Mouse (Mus musculus): ENCODE measurements around the gene Gm11937. TPM values are rescaled to one million over a fixed set of nuclear protein-coding genes. Genes with fewer than 3 reads are reported as not detected.

Gene Gm11937
- total and polyA plus RNA-seq, 3 experiments = not detected

- H3K36me3 ChIP-seq (ENCODE audit: control insufficient read depth in 1 of 2, insufficient read depth in 2 of 2, low read length in 2 of 2) = no peaks in the 10 kb centered on the region
- H3K9ac ChIP-seq (ENCODE audit: control insufficient read depth, low read depth, low read length, poor library complexity, severe bottlenecking) = no peak overlapping the region
- H3K27me3 ChIP-seq (ENCODE audit: control insufficient read depth in 1 of 2, insufficient read depth in 2 of 2, low read length in 2 of 2) = no peaks in the 10 kb centered on the region
- H3K27ac ChIP-seq (ENCODE audit: control insufficient read depth, low read depth, low read length) = no peak overlapping the region
- DNase-seq (ENCODE audit: low read depth, low spot score) = no peak
- H3K4me3 ChIP-seq (ENCODE audit: control insufficient read depth in 1 of 2, insufficient read depth in 1 of 2, low read depth in 2 of 2, low read length in 2 of 2) = no peak overlapping the region
- no peaks in the 10 kb centered on the region; the same call in 1 of the 2 replicates for H3K9me3 ChIP-seq (replicated peaks; ENCODE audit: insufficient read depth, low read length)
- no peaks in the 10 kb centered on the region for H3K4me1 ChIP-seq (ENCODE audit: control insufficient read depth in 1 of 2, insufficient read depth in 2 of 2, low read length in 2 of 2)
- H3K79me2 ChIP-seq (ENCODE audit: control insufficient read depth, insufficient read depth, low read length, poor library complexity) = no peaks in the 10 kb centered on the region
- TF ChIP-seq GABPA (IDR thresholded peaks at IDR 0.05; ENCODE audit: low read depth, low read length) = no peak
- TF ChIP-seq POLR2A (IDR thresholded peaks at IDR 0.05; ENCODE audit: control insufficient read depth in 1 of 2, insufficient read depth in 1 of 2, low read depth in 1 of 2, low read length in 2 of 2, poor library complexity in 1 of 2) = no peak
- TF ChIP-seq SMC3 (IDR thresholded peaks at IDR 0.05; ENCODE audit: low read depth, low read length) = no peak
- TF ChIP-seq USF1 (IDR thresholded peaks at IDR 0.05; ENCODE audit: low read depth, low read length) = no peak
- no peak for TF ChIP-seq MAFK (IDR thresholded peaks at IDR 0.05; ENCODE audit: borderline replicate concordance, low read depth, low read length)
- no peak for TF ChIP-seq NRF1 (IDR thresholded peaks at IDR 0.05; ENCODE audit: insufficient read depth, low read depth, low read length, poor library complexity, severe bottlenecking)
These were observed 27.1 kb upstream of the Gm11937 start for GRCm38 (mm10) chr11:99637086-99637485.

GRCm38 (mm10) chr11:99634653-99635134 lies 24.7 kb upstream of the Gm11937 start, which contains the start of gene Krtap4-2:
Gene Krtap4-2 (minus strand): TSS chr11:99635084.
- Histone ChIP-seq H3K9me3 (replicated peaks; ENCODE audit: insufficient read depth, low read length) (no peaks in the 10 kb centered on the region), H3K4me1 (ENCODE audit: control insufficient read depth in 1 of 2, insufficient read depth in 2 of 2, low read length in 2 of 2) (no peaks in the 10 kb centered on the region), H3K27ac (ENCODE audit: control insufficient read depth, low read depth, low read length) (no peak within 1 kb of the TSS), H3K4me3 (ENCODE audit: control insufficient read depth in 1 of 2, insufficient read depth in 1 of 2, low read depth in 2 of 2, low read length in 2 of 2) (no peak within 1 kb of the TSS), H3K9ac (ENCODE audit: control insufficient read depth, low read depth, low read length, poor library complexity, severe bottlenecking) (no peak within 1 kb of the TSS), H3K36me3 (ENCODE audit: control insufficient read depth in 1 of 2, insufficient read depth in 2 of 2, low read length in 2 of 2) (no peaks in the 10 kb centered on the region), H3K79me2 (ENCODE audit: control insufficient read depth, insufficient read depth, low read length, poor library complexity) (no peaks in the 10 kb centered on the region), H3K27me3 (ENCODE audit: control insufficient read depth in 1 of 2, insufficient read depth in 2 of 2, low read length in 2 of 2) (no peaks in the 10 kb centered on the region)
- TF ChIP-seq JUND (IDR thresholded peaks at IDR 0.05; ENCODE audit: low read depth, low read length) = no peak
- TF ChIP-seq MYB (IDR thresholded peaks at IDR 0.05; ENCODE audit: low read depth, low read length) = no peak
- TF ChIP-seq HCFC1 (IDR thresholded peaks at IDR 0.05; ENCODE audit: low read depth, low read length) = no peak
- no peak for TF ChIP-seq TAL1 (IDR thresholded peaks at IDR 0.05; ENCODE audit: low read length)
- DNase-seq (ENCODE audit: low read depth, low spot score) = no peak

GRCm38 (mm10) chr11:99633293-99633692 lies 23.3 kb upstream of the Gm11937 start:
- DNase-seq (ENCODE audit: low read depth, low spot score) = no peak
- Histone ChIP-seq H3K79me2 (ENCODE audit: control insufficient read depth, insufficient read depth, low read length, poor library complexity) (no peaks in the 10 kb centered on the region), H3K27ac (ENCODE audit: control insufficient read depth, low read depth, low read length) (no peak overlapping the region), H3K4me3 (ENCODE audit: control insufficient read depth in 1 of 2, insufficient read depth in 1 of 2, low read depth in 2 of 2, low read length in 2 of 2) (no peak overlapping the region), H3K36me3 (ENCODE audit: control insufficient read depth in 1 of 2, insufficient read depth in 2 of 2, low read length in 2 of 2) (no peaks in the 10 kb centered on the region), H3K9me3 (replicated peaks; ENCODE audit: insufficient read depth, low read length) (no peaks in the 10 kb centered on the region), H3K27me3 (ENCODE audit: control insufficient read depth in 1 of 2, insufficient read depth in 2 of 2, low read length in 2 of 2) (no peaks in the 10 kb centered on the region), H3K9ac (ENCODE audit: control insufficient read depth, low read depth, low read length, poor library complexity, severe bottlenecking) (no peak overlapping the region), H3K4me1 (ENCODE audit: control insufficient read depth in 1 of 2, insufficient read depth in 2 of 2, low read length in 2 of 2) (no peaks in the 10 kb centered on the region)
- TF ChIP-seq CHD2 (IDR thresholded peaks at IDR 0.05; ENCODE audit: low read length) (no peak), MYC (IDR thresholded peaks at IDR 0.05; ENCODE audit: low read depth, low read length) (no peak), GABPA (IDR thresholded peaks at IDR 0.05; ENCODE audit: low read depth, low read length) (no peak), ELF1 (IDR thresholded peaks at IDR 0.05; ENCODE audit: low read depth, low read length) (no peak), CHD1 (IDR thresholded peaks at IDR 0.05; ENCODE audit: low read depth, low read length) (no peak), SMC3 (IDR thresholded peaks at IDR 0.05; ENCODE audit: low read depth, low read length) (no peak), TCF12 (IDR thresholded peaks at IDR 0.05; ENCODE audit: low read depth, low read length) (no peak), ZKSCAN1 (IDR thresholded peaks at IDR 0.05; ENCODE audit: low read depth, low read length) (no peak), POLR2A (IDR thresholded peaks at IDR 0.05; ENCODE audit: control insufficient read depth in 1 of 2, insufficient read depth in 1 of 2, low read depth in 1 of 2, low read length in 2 of 2, poor library complexity in 1 of 2) (no peak), GATA1 (IDR thresholded peaks at IDR 0.05; ENCODE audit: low read depth, low read length) (no peak), MAZ (IDR thresholded peaks at IDR 0.05; ENCODE audit: low read depth, low read length) (no peak), ZC3H11A (IDR thresholded peaks at IDR 0.05; ENCODE audit: low read depth, low read length) (no peak), TBP (IDR thresholded peaks at IDR 0.05; ENCODE audit: low read depth, low read length) (no peak), MAFK (IDR thresholded peaks at IDR 0.05; ENCODE audit: borderline replicate concordance, low read depth, low read length) (no peak), POLR2AphosphoS5 (IDR thresholded peaks at IDR 0.05; ENCODE audit: borderline replicate concordance, low read depth, low read length) (no peak), HCFC1 (IDR thresholded peaks at IDR 0.05; ENCODE audit: low read depth, low read length) (no peak), E2F4 (IDR thresholded peaks at IDR 0.05; ENCODE audit: borderline replicate concordance, low read depth, low read length) (no peak), ETS1 (IDR thresholded peaks at IDR 0.05; ENCODE audit: low read depth, low read length) (no peak), RAD21 (IDR thresholded peaks at IDR 0.05; ENCODE audit: low read depth, low read length) (no peak)

Data from MEL (cell line).